Mouse (Mus musculus): ENCODE results near the gene Chst10. TPM values are rescaled to one million over a fixed set of nuclear protein-coding genes. Genes with fewer than 3 reads are reported as not detected.

The Chst10 gene
- polyA plus RNA-seq, 1 experiment: 0.22 TPM

GRCm38 (mm10) chr1:38928996-38929395 is 31.0 kb upstream of the Chst10 start:
- WGBS: 86% methylated on average over 4 of the region's 4 CpGs
- no peak for DNase-seq
- H3K4me1 ChIP-seq (ENCODE audit: control insufficient read depth, insufficient read depth, low read length): no peaks in the 10 kb centered on the region
- no peak overlapping the region for H3K27ac ChIP-seq (ENCODE audit: insufficient read depth, low read depth, low read length)
- H3K27me3 ChIP-seq (replicated peaks; ENCODE audit: control insufficient read depth, insufficient read depth, low read length): no peaks in the 10 kb centered on the region
- TF ChIP-seq CTCF (conservative IDR thresholded peaks at IDR 0.05; ENCODE audit: insufficient read depth, insufficient read length, low read depth, low read length) (no peak), POLR2A (IDR thresholded peaks at IDR 0.05; ENCODE audit: low read depth, low read length) (no peak)
- no peaks in the 10 kb centered on the region for H3K36me3 ChIP-seq (ENCODE audit: control insufficient read depth, insufficient read depth, low read length)
- H3K4me3 ChIP-seq (ENCODE audit: insufficient read depth, low read depth, low read length): no peak overlapping the region

GRCm38 (mm10) chr1:38903985-38904384 is 6.0 kb upstream of the Chst10 start:
- H3K36me3 ChIP-seq (ENCODE audit: control insufficient read depth, insufficient read depth, low read length): no peaks in the 10 kb centered on the region
- no peak overlapping the region for H3K4me3 ChIP-seq (ENCODE audit: insufficient read depth, low read depth, low read length)
- H3K4me1 ChIP-seq (ENCODE audit: control insufficient read depth, insufficient read depth, low read length): no peaks in the 10 kb centered on the region
- no peak overlapping the region for H3K27ac ChIP-seq (ENCODE audit: insufficient read depth, low read depth, low read length)
- no peaks in the 10 kb centered on the region for H3K27me3 ChIP-seq (replicated peaks; ENCODE audit: control insufficient read depth, insufficient read depth, low read length)
- TF ChIP-seq CTCF (conservative IDR thresholded peaks at IDR 0.05; ENCODE audit: insufficient read depth, insufficient read length, low read depth, low read length) (no peak), POLR2A (IDR thresholded peaks at IDR 0.05; ENCODE audit: low read depth, low read length) (no peak)
- DNase-seq: no peak
- WGBS: 74% methylated on average over 2 of the region's 2 CpGs

- H3K27ac ChIP-seq (ENCODE audit: insufficient read depth, low read depth, low read length): no peak overlapping the region
- H3K4me3 ChIP-seq (ENCODE audit: insufficient read depth, low read depth, low read length): no peak overlapping the region
- no peaks in the 10 kb centered on the region for H3K27me3 ChIP-seq (replicated peaks; ENCODE audit: control insufficient read depth, insufficient read depth, low read length)
- no peak for DNase-seq
- 44% methylated on average over 5 of the region's 5 CpGs for WGBS
- H3K4me1 ChIP-seq (ENCODE audit: control insufficient read depth, insufficient read depth, low read length): no peaks in the 10 kb centered on the region
- H3K36me3 ChIP-seq (ENCODE audit: control insufficient read depth, insufficient read depth, low read length): no peaks in the 10 kb centered on the region
- TF ChIP-seq CTCF (conservative IDR thresholded peaks at IDR 0.05; ENCODE audit: insufficient read depth, insufficient read length, low read depth, low read length): no peak
Observed at GRCm38 (mm10) chr1:38902571-38902970, 4.6 kb upstream of the Chst10 start.

- H3K4me1 ChIP-seq (ENCODE audit: control insufficient read depth, insufficient read depth, low read length): no peaks in the 10 kb centered on the region
- no peak overlapping the region for H3K27ac ChIP-seq (ENCODE audit: insufficient read depth, low read depth, low read length)
- DNase-seq: no peak
- TF ChIP-seq CTCF (conservative IDR thresholded peaks at IDR 0.05; ENCODE audit: insufficient read depth, insufficient read length, low read depth, low read length): no peak
- TF ChIP-seq POLR2A (IDR thresholded peaks at IDR 0.05; ENCODE audit: low read depth, low read length): no peak
- WGBS: 60% methylated on average over 5 of the region's 5 CpGs
- H3K4me3 ChIP-seq (ENCODE audit: insufficient read depth, low read depth, low read length): no peak overlapping the region
- no peaks in the 10 kb centered on the region for H3K27me3 ChIP-seq (replicated peaks; ENCODE audit: control insufficient read depth, insufficient read depth, low read length)
- no peaks in the 10 kb centered on the region for H3K36me3 ChIP-seq (ENCODE audit: control insufficient read depth, insufficient read depth, low read length)
Observed at GRCm38 (mm10) chr1:38893081-38893480, 4.9 kb downstream of the Chst10 start.

- WGBS: 94% methylated on average over 5 of the region's 5 CpGs
- Histone ChIP-seq H3K4me3 (ENCODE audit: insufficient read depth, low read depth, low read length) (no peak overlapping the region), H3K27me3 (replicated peaks; ENCODE audit: control insufficient read depth, insufficient read depth, low read length) (no peaks in the 10 kb centered on the region), H3K4me1 (ENCODE audit: control insufficient read depth, insufficient read depth, low read length) (no peaks in the 10 kb centered on the region), H3K27ac (ENCODE audit: insufficient read depth, low read depth, low read length) (no peak overlapping the region), H3K36me3 (ENCODE audit: control insufficient read depth, insufficient read depth, low read length) (no peaks in the 10 kb centered on the region)
- no peak for DNase-seq
- TF ChIP-seq POLR2A (IDR thresholded peaks at IDR 0.05; ENCODE audit: low read depth, low read length): no peak
- no peak for TF ChIP-seq CTCF (conservative IDR thresholded peaks at IDR 0.05; ENCODE audit: insufficient read depth, insufficient read length, low read depth, low read length)
Observed at GRCm38 (mm10) chr1:38891444-38891843, 6.5 kb downstream of the Chst10 start.

GRCm38 (mm10) chr1:38888803-38889202 is 9.2 kb downstream of the Chst10 start:
- Histone ChIP-seq H3K4me1 (ENCODE audit: control insufficient read depth, insufficient read depth, low read length) (no peaks in the 10 kb centered on the region), H3K27ac (ENCODE audit: insufficient read depth, low read depth, low read length) (no peak overlapping the region), H3K36me3 (ENCODE audit: control insufficient read depth, insufficient read depth, low read length) (no peaks in the 10 kb centered on the region), H3K27me3 (replicated peaks; ENCODE audit: control insufficient read depth, insufficient read depth, low read length) (no peaks in the 10 kb centered on the region), H3K4me3 (ENCODE audit: insufficient read depth, low read depth, low read length) (no peak overlapping the region)
- TF ChIP-seq POLR2A (IDR thresholded peaks at IDR 0.05; ENCODE audit: low read depth, low read length): no peak
- TF ChIP-seq CTCF (conservative IDR thresholded peaks at IDR 0.05; ENCODE audit: insufficient read depth, insufficient read length, low read depth, low read length): no peak
- 93% methylated on average over 6 of the region's 6 CpGs for WGBS
- DNase-seq: no peak

- no peak for DNase-seq
- no peak overlapping the region for H3K4me3 ChIP-seq (ENCODE audit: insufficient read depth, low read depth, low read length)
- no peaks in the 10 kb centered on the region for H3K27me3 ChIP-seq (replicated peaks; ENCODE audit: control insufficient read depth, insufficient read depth, low read length)
- 65% methylated on average over 6 of the region's 6 CpGs for WGBS
- no peak overlapping the region for H3K27ac ChIP-seq (ENCODE audit: insufficient read depth, low read depth, low read length)
- H3K4me1 ChIP-seq (ENCODE audit: control insufficient read depth, insufficient read depth, low read length): no peaks in the 10 kb centered on the region
- no peaks in the 10 kb centered on the region for H3K36me3 ChIP-seq (ENCODE audit: control insufficient read depth, insufficient read depth, low read length)
- TF ChIP-seq CTCF (conservative IDR thresholded peaks at IDR 0.05; ENCODE audit: insufficient read depth, insufficient read length, low read depth, low read length) (no peak), POLR2A (IDR thresholded peaks at IDR 0.05; ENCODE audit: low read depth, low read length) (no peak)
Observed at GRCm38 (mm10) chr1:38887011-38887410, 10.9 kb downstream of the Chst10 start.

GRCm38 (mm10) chr1:38886602-38887001 is 11.4 kb downstream of the Chst10 start:
- Histone ChIP-seq H3K27ac (ENCODE audit: insufficient read depth, low read depth, low read length) (no peak overlapping the region), H3K4me3 (ENCODE audit: insufficient read depth, low read depth, low read length) (no peak overlapping the region), H3K4me1 (ENCODE audit: control insufficient read depth, insufficient read depth, low read length) (no peaks in the 10 kb centered on the region), H3K36me3 (ENCODE audit: control insufficient read depth, insufficient read depth, low read length) (no peaks in the 10 kb centered on the region), H3K27me3 (replicated peaks; ENCODE audit: control insufficient read depth, insufficient read depth, low read length) (no peaks in the 10 kb centered on the region)
- DNase-seq: no peak
- no peak for TF ChIP-seq CTCF (conservative IDR thresholded peaks at IDR 0.05; ENCODE audit: insufficient read depth, insufficient read length, low read depth, low read length)
- WGBS: 74% methylated on average over 2 of the region's 2 CpGs
